Comparison of ENCODE assay signal across 8 mouse cellular contexts in genomic region chr17:28340578-28340977, GRCm38 (mm10). TPM values are rescaled to one million over a fixed set of nuclear protein-coding genes. Genes with fewer than 3 reads are reported as not detected.
A peak's percentile ranks its signal among the peaks of the same experiment; 100 is the strongest.
DNase-seq lines count a peak whose midpoint lies in the region; ATAC-seq lines count a peak whose summit lies in the region.

No protein-coding gene starts in this region.

- peak overlapping the region; percentile 83 to 91 for H3K27ac ChIP-seq in heart, embryonic 14.5 days (replicated peaks in 1 of 2; ENCODE audit: control insufficient read depth in 1 of 2, insufficient read depth in 1 of 2, low read depth in 2 of 2, low read length in 2 of 2)
- H3K27ac ChIP-seq in liver, embryonic 13.5 days, result no peak overlapping the region; the same call in 1 of the 2 replicates
- peak overlapping the region; percentile 74 for H3K27ac ChIP-seq in stomach, embryonic 14.5 days (ENCODE audit: low read length)

- intact Hi-C loops in left cerebral cortex, postnatal 4 days (cut with DNase I), result no loop called here

- peaks cover 32 to 48% of the 10 kb centered on the region in 2 experiments for H3K4me1 ChIP-seq in heart, embryonic 14.5 days (ENCODE audit: control insufficient read depth in 2 of 2, insufficient read depth in 2 of 2, low read length in 2 of 2)
- H3K4me1 ChIP-seq in liver, embryonic 13.5 days (replicated peaks), result peaks cover 35% of the 10 kb centered on the region
- H3K4me1 ChIP-seq in stomach, embryonic 14.5 days (ENCODE audit: control insufficient read depth, insufficient read depth, low read length), result peaks cover 55% of the 10 kb centered on the region

- peak overlapping the region; percentile 62 for H3K4me2 ChIP-seq in heart, embryonic 14.5 days (ENCODE audit: low read length)
- H3K4me2 ChIP-seq in liver, embryonic 13.5 days, result peak overlapping the region; percentile 41
- H3K4me2 ChIP-seq in stomach, embryonic 14.5 days (replicated peaks; ENCODE audit: low read depth, low read length), result peak overlapping the region; percentile 43; the same call in 1 of the 2 replicates

- no peaks in the 10 kb centered on the region for H3K9me3 ChIP-seq in heart, embryonic 14.5 days (ENCODE audit: control insufficient read depth, low read length)
- H3K9me3 ChIP-seq in liver, embryonic 13.5 days (replicated peaks), result no peaks in the 10 kb centered on the region
- H3K9me3 ChIP-seq in stomach, embryonic 14.5 days (ENCODE audit: control insufficient read depth, low read depth, low read length), result no peaks in the 10 kb centered on the region

- peak overlapping the region; percentile 7 to 26; a peak in 3 of 4 replicates for H3K4me3 ChIP-seq in heart, embryonic 14.5 days (ENCODE audit: control insufficient read depth in 1 of 2, insufficient read depth in 1 of 2, low read depth in 1 of 2, low read length in 2 of 2)
- H3K4me3 ChIP-seq in liver, embryonic 13.5 days (replicated peaks), result 0 out of 2 replicates have a peak overlapping the region, but pooled peaks have one; percentile 7
- H3K4me3 ChIP-seq in stomach, embryonic 14.5 days (ENCODE audit: low read depth, low read length), result no peak overlapping the region

- peak; percentile 34 to 38 for DNase-seq in lung, adult 18-20 months
- DNase-seq in lung, postnatal 25 days (ENCODE audit: low spot score), result no peak
- DNase-seq in liver, embryonic 13.5 days, result no peak
- DNase-seq in left cerebral cortex, postnatal 4 days, result no peak
- DNase-seq in adrenal gland, postnatal 10 days, result no peak
- no peak for DNase-seq in embryo, embryonic 10 days (ENCODE audit: low spot score)

- H3K36me3 ChIP-seq in heart, embryonic 14.5 days (ENCODE audit: control insufficient read depth, insufficient read depth, low read length), result peaks cover 39% of the 10 kb centered on the region
- peaks cover 12% of the 10 kb centered on the region; the same call in 1 of the 2 replicates for H3K36me3 ChIP-seq in liver, embryonic 13.5 days
- peaks cover 36% of the 10 kb centered on the region for H3K36me3 ChIP-seq in stomach, embryonic 14.5 days (ENCODE audit: control insufficient read depth, insufficient read depth, low read length)

- 24% methylated on average over 7 of the region's 7 CpGs for WGBS in heart, embryonic 14.5 days
- 55% methylated on average over 7 of the region's 7 CpGs for WGBS in liver, embryonic 13.5 days (ENCODE audit: insufficient replicate concordance)
- WGBS in stomach, embryonic 14.5 days, result 67% methylated on average over 7 of the region's 7 CpGs

- H3K27me3 ChIP-seq in heart, embryonic 14.5 days (ENCODE audit: control insufficient read depth, insufficient read depth, low read length), result no peaks in the 10 kb centered on the region
- H3K27me3 ChIP-seq in liver, embryonic 13.5 days, result peaks cover 24% of the 10 kb centered on the region
- H3K27me3 ChIP-seq in stomach, embryonic 14.5 days (ENCODE audit: control insufficient read depth, insufficient read depth, low read length), result no peaks in the 10 kb centered on the region

- peak overlapping the region; percentile 70 for H3K9ac ChIP-seq in heart, embryonic 14.5 days (ENCODE audit: low read length)
- H3K9ac ChIP-seq in liver, embryonic 13.5 days, result peak overlapping the region; percentile 12; the same call in 1 of the 2 replicates
- no peak overlapping the region for H3K9ac ChIP-seq in stomach, embryonic 14.5 days (replicated peaks; ENCODE audit: low read depth, low read length)

- 0 out of 2 replicates have a peak, but pooled peaks have one; percentile 17 for ATAC-seq in heart, embryonic 14.5 days (ENCODE audit: insufficient number of reproducible peaks, insufficient read depth, low FRiP score, low read depth)
- 0 out of 2 replicates have a peak, but pooled peaks have one; percentile 4 for ATAC-seq in liver, embryonic 13.5 days (ENCODE audit: low read depth)
- peak; percentile 12; the same call in 1 of the 2 replicates for ATAC-seq in stomach, embryonic 14.5 days (ENCODE audit: insufficient number of reproducible peaks, insufficient read depth, low FRiP score, low read depth)

RNA-seq across cellular contexts. Expression of gene Tead3, which starts 10.0 kb away (rescaled TPM):
- 5.4 and 7.2 TPM in 2 replicates for polyA plus RNA-seq in heart, embryonic 14.5 days (2014; fragmentation: Nextera tagmentation; extraction: Ambion mirVana)
- polyA plus RNA-seq in liver, embryonic 13.5 days (2015; fragmentation: Nextera tagmentation; extraction: Ambion mirVana), result 0.76 and 0.96 TPM in 2 replicates
- 15.7 and 16.0 TPM in 2 replicates for polyA plus RNA-seq in stomach, embryonic 14.5 days (2014; fragmentation: Nextera tagmentation; extraction: Ambion mirVana)
- 1 to 10 TPM; 5.8 to 6.3 TPM for total RNA-seq in left cerebral cortex, postnatal 4 days (2021)
- total RNA-seq in adrenal gland, postnatal 10 days (2021), result 10 to 100 TPM; 12.8 to 13.5 TPM

RNA-seq across cellular contexts. Expression of gene Rpl10a, which starts 12.3 kb away (rescaled TPM):
- polyA plus RNA-seq in heart, embryonic 14.5 days (2014; fragmentation: Nextera tagmentation; extraction: Ambion mirVana), result 440 and 513 TPM in 2 replicates
- 372 and 464 TPM in 2 replicates for polyA plus RNA-seq in liver, embryonic 13.5 days (2015; fragmentation: Nextera tagmentation; extraction: Ambion mirVana)
- polyA plus RNA-seq in stomach, embryonic 14.5 days (2014; fragmentation: Nextera tagmentation; extraction: Ambion mirVana), result 797 and 911 TPM in 2 replicates
- 100 to 1,000 TPM; 646 to 664 TPM for total RNA-seq in left cerebral cortex, postnatal 4 days (2021)
- 100 to 1,000 TPM; 948 to 951 TPM for total RNA-seq in adrenal gland, postnatal 10 days (2021)

RNA-seq across cellular contexts. Expression of gene Tulp1, which starts 24.4 kb away (rescaled TPM):
- 3.3 and 3.4 TPM in 2 replicates for polyA plus RNA-seq in heart, embryonic 14.5 days (2014; fragmentation: Nextera tagmentation; extraction: Ambion mirVana)
- polyA plus RNA-seq in liver, embryonic 13.5 days (2015; fragmentation: Nextera tagmentation; extraction: Ambion mirVana), result 0.52 and 1.3 TPM in 2 replicates
- 5.2 and 6.6 TPM in 2 replicates for polyA plus RNA-seq in stomach, embryonic 14.5 days (2014; fragmentation: Nextera tagmentation; extraction: Ambion mirVana)
- total RNA-seq in left cerebral cortex, postnatal 4 days (2021), result under 1 TPM; 0.58 to 0.92 TPM
- total RNA-seq in adrenal gland, postnatal 10 days (2021), result under 1 TPM; 0.33 to 1.00 TPM

RNA-seq across cellular contexts. Expression of gene Fance, which starts 27.3 kb away (rescaled TPM):
- polyA plus RNA-seq in heart, embryonic 14.5 days (2014; fragmentation: Nextera tagmentation; extraction: Ambion mirVana), result 17.8 and 19.5 TPM in 2 replicates
- 11.3 and 13.5 TPM in 2 replicates for polyA plus RNA-seq in liver, embryonic 13.5 days (2015; fragmentation: Nextera tagmentation; extraction: Ambion mirVana)
- polyA plus RNA-seq in stomach, embryonic 14.5 days (2014; fragmentation: Nextera tagmentation; extraction: Ambion mirVana), result 26.5 and 29.9 TPM in 2 replicates
- total RNA-seq in left cerebral cortex, postnatal 4 days (2021), result 10 to 100 TPM; 28.9 to 29.0 TPM
- total RNA-seq in adrenal gland, postnatal 10 days (2021), result 10 to 100 TPM; 24.2 to 36.2 TPM

Comparison
In these comparisons a context has a peak if more than half of its experiments do, and no peak if none do; other contexts are left out.
1. DNase-seq: peak in lung, adult 18-20 months (2 of 2); none in lung, postnatal 25 days (single experiment), liver, embryonic 13.5 days (single experiment), left cerebral cortex, postnatal 4 days (single experiment), adrenal gland, postnatal 10 days (single experiment) and embryo, embryonic 10 days (single experiment).
2. Peak in every context shown above with its lines, with median percentiles within 50 percentile points of each other: ATAC-seq and H3K4me2 ChIP-seq.